Comparison of ENCODE assay signal across 8 mouse cellular contexts in the genomic region with DNA sequence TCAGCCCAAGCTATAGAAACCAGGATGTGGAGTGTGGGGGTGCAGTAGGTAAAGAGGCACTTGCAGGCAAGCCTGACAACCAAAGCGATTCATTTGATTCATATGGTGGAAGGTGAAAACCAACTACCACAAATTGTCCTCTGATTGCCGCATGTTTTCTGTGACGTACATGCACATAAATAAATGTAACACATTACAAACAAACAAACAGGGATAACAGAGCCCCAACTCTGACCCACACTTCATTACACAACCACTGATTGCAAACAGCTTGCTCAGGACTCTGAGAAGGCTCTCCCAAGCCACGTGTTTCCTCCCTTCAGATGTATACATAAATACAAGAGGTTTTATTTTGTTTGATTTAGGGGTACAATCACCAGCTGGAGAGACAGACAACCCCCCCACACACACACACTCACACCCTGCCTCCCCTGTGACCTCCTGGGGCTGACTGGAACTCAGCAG. TPM values are rescaled to one million over a fixed set of nuclear protein-coding genes. Genes with fewer than 3 reads are reported as not detected.
DNase-seq lines count a peak whose midpoint lies in the region; ATAC-seq and TF ChIP-seq lines count a peak whose summit lies in the region.

No protein-coding gene starts in this region.

- peak overlapping the region; percentile 77 for H3K4me3 ChIP-seq in layer of hippocampus, adult 2 months
- H3K4me3 ChIP-seq in hindbrain, embryonic 14.5 days (replicated peaks; ENCODE audit: low read length) = peak overlapping the region; percentile 68
- H3K4me3 ChIP-seq in midbrain, embryonic 13.5 days (replicated peaks) = peak overlapping the region; percentile 86

- peak overlapping the region; percentile 97 for H3K27ac ChIP-seq in layer of hippocampus, adult 2 months
- peak overlapping the region; percentile 80 for H3K27ac ChIP-seq in hindbrain, embryonic 14.5 days
- H3K27ac ChIP-seq in midbrain, embryonic 13.5 days = peak overlapping the region; percentile 83; the same call in 1 of the 2 replicates

- H3K9me3 ChIP-seq in hindbrain, embryonic 14.5 days (ENCODE audit: control insufficient read depth, low read length) = no peaks in the 10 kb centered on the region
- no peaks in the 10 kb centered on the region for H3K9me3 ChIP-seq in midbrain, embryonic 13.5 days

- TF ChIP-seq CTCF in layer of hippocampus, adult 2 months (conservative IDR thresholded peaks at IDR 0.05) = no peak

- no peaks in the 10 kb centered on the region for H3K27me3 ChIP-seq in hindbrain, embryonic 14.5 days (ENCODE audit: control insufficient read depth, insufficient read depth, low read length)
- H3K27me3 ChIP-seq in midbrain, embryonic 13.5 days = 0 out of 2 replicates have a peak, but pooled peaks cover 9% of the 10 kb centered on the region

- peak overlapping the region; percentile 81 for H3K9ac ChIP-seq in hindbrain, embryonic 14.5 days
- peak overlapping the region; percentile 91 for H3K9ac ChIP-seq in midbrain, embryonic 13.5 days (replicated peaks)

- H3K4me2 ChIP-seq in hindbrain, embryonic 14.5 days (replicated peaks) = peak overlapping the region; percentile 82
- peak overlapping the region; percentile 61 for H3K4me2 ChIP-seq in midbrain, embryonic 13.5 days (replicated peaks)

- H3K4me1 ChIP-seq in hindbrain, embryonic 14.5 days (replicated peaks; ENCODE audit: control insufficient read depth, insufficient read depth, low read length) = peaks cover 16% of the 10 kb centered on the region
- H3K4me1 ChIP-seq in midbrain, embryonic 13.5 days (replicated peaks) = peaks cover 16% of the 10 kb centered on the region

- intact Hi-C loops in left cerebral cortex, postnatal 36 days (cut with DNase I) = loop anchor here (1.0 kb wide), 1 partner anchor 30 kb away; no protein-coding TSS in a partner anchor

- no peak for DNase-seq in layer of hippocampus, adult 2 months (ENCODE audit: low spot score in 2 of 2)
- DNase-seq in layer of hippocampus, adult 11-12 months (ENCODE audit: low spot score) = no peak
- peak; percentile 52 for DNase-seq in adipocyte (ENCODE audit: low spot score)
- DNase-seq in hindbrain, embryonic 14.5 days (ENCODE audit: low spot score) = no peak
- DNase-seq in left cerebral cortex, postnatal 36 days (ENCODE audit: low spot score in 2 of 2) = no peak
- DNase-seq in urinary bladder, adult 18-20 months (ENCODE audit: low spot score in 2 of 2) = no peak
- no peak for DNase-seq in gastrocnemius, postnatal 10 days

- ATAC-seq in hindbrain, embryonic 14.5 days (ENCODE audit: low FRiP score) = no peak
- 0 out of 2 replicates have a peak, but pooled peaks have one; percentile 1 for ATAC-seq in midbrain, embryonic 13.5 days

- peaks cover 37% of the 10 kb centered on the region for H3K36me3 ChIP-seq in hindbrain, embryonic 14.5 days (replicated peaks; ENCODE audit: control insufficient read depth, insufficient read depth)
- peaks cover 33% of the 10 kb centered on the region for H3K36me3 ChIP-seq in midbrain, embryonic 13.5 days

- 53% methylated on average over 4 of the region's 4 CpGs for WGBS in hindbrain, embryonic 14.5 days
- 62% methylated on average over 4 of the region's 4 CpGs for WGBS in midbrain, embryonic 13.5 days

RNA-seq across cellular contexts. Expression of a gene that starts 1.2 kb away (rescaled TPM):
- total RNA-seq in layer of hippocampus, adult 2 months (2021) = 100 to 1,000 TPM; 169 to 178 TPM
- 18.9 and 21.6 TPM in 2 replicates for polyA plus RNA-seq in hindbrain, embryonic 14.5 days (2014; fragmentation: Nextera tagmentation; extraction: Ambion mirVana)
- polyA plus RNA-seq in midbrain, embryonic 13.5 days (2015; fragmentation: Nextera tagmentation; extraction: Ambion mirVana) = 19.4 and 21.3 TPM in 2 replicates
- 100 to 1,000 TPM; 128 to 158 TPM for total RNA-seq in left cerebral cortex, postnatal 36 days (2021)
- 10 to 100 TPM; 92.2 to 97.2 TPM for total RNA-seq in gastrocnemius, postnatal 10 days (2021)

RNA-seq across cellular contexts. Expression of a gene that starts 17.7 kb away (rescaled TPM):
- 1 to 10 TPM; 5.0 to 5.7 TPM for total RNA-seq in layer of hippocampus, adult 2 months (2021)
- polyA plus RNA-seq in hindbrain, embryonic 14.5 days (2014; fragmentation: Nextera tagmentation; extraction: Ambion mirVana) = 3.8 and 4.6 TPM in 2 replicates
- polyA plus RNA-seq in midbrain, embryonic 13.5 days (2015; fragmentation: Nextera tagmentation; extraction: Ambion mirVana) = 3.0 and 5.0 TPM in 2 replicates
- total RNA-seq in left cerebral cortex, postnatal 36 days (2021) = 1 to 10 TPM; 6.0 to 7.1 TPM
- 10 to 100 TPM in 1 of 2 experiments, 1 to 10 TPM in 1; 9.4 to 12.1 TPM for total RNA-seq in gastrocnemius, postnatal 10 days (2021)

RNA-seq across cellular contexts. Expression of a gene that starts 27.1 kb away (rescaled TPM):
- 10 to 100 TPM; 45.5 to 46.6 TPM for total RNA-seq in layer of hippocampus, adult 2 months (2021)
- 18.7 and 23.4 TPM in 2 replicates for polyA plus RNA-seq in hindbrain, embryonic 14.5 days (2014; fragmentation: Nextera tagmentation; extraction: Ambion mirVana)
- polyA plus RNA-seq in midbrain, embryonic 13.5 days (2015; fragmentation: Nextera tagmentation; extraction: Ambion mirVana) = 22.6 and 26.4 TPM in 2 replicates
- 10 to 100 TPM; 52.9 to 65.7 TPM for total RNA-seq in left cerebral cortex, postnatal 36 days (2021)
- total RNA-seq in gastrocnemius, postnatal 10 days (2021) = 10 to 100 TPM; 39.9 to 45.0 TPM

RNA-seq across cellular contexts. Expression of a gene that starts 29.2 kb away (rescaled TPM):
- 10 to 100 TPM; 38.0 to 40.9 TPM for total RNA-seq in layer of hippocampus, adult 2 months (2021)
- 43.3 and 43.9 TPM in 2 replicates for polyA plus RNA-seq in hindbrain, embryonic 14.5 days (2014; fragmentation: Nextera tagmentation; extraction: Ambion mirVana)
- 52.5 and 58.6 TPM in 2 replicates for polyA plus RNA-seq in midbrain, embryonic 13.5 days (2015; fragmentation: Nextera tagmentation; extraction: Ambion mirVana)
- total RNA-seq in left cerebral cortex, postnatal 36 days (2021) = 10 to 100 TPM; 36.4 to 39.6 TPM
- total RNA-seq in gastrocnemius, postnatal 10 days (2021) = 10 to 100 TPM; 11.8 to 16.4 TPM

RNA-seq across cellular contexts. Expression of a gene that starts 35.2 kb away (rescaled TPM):
- total RNA-seq in layer of hippocampus, adult 2 months (2021) = 10 to 100 TPM; 39.4 to 40.6 TPM
- polyA plus RNA-seq in hindbrain, embryonic 14.5 days (2014; fragmentation: Nextera tagmentation; extraction: Ambion mirVana) = 6.0 and 6.7 TPM in 2 replicates
- 3.2 and 3.6 TPM in 2 replicates for polyA plus RNA-seq in midbrain, embryonic 13.5 days (2015; fragmentation: Nextera tagmentation; extraction: Ambion mirVana)
- total RNA-seq in left cerebral cortex, postnatal 36 days (2021) = 10 to 100 TPM; 30.7 to 38.5 TPM
- total RNA-seq in gastrocnemius, postnatal 10 days (2021) = 10 to 100 TPM; 63.1 to 68.1 TPM
